Mouse (Mus musculus) liver, adult 2 months (tissue): ENCODE measurements around the gene Avpr1b. TPM values are rescaled to one million over a fixed set of nuclear protein-coding genes. Genes with fewer than 3 reads are reported as not detected.

Experiments used
- DNase-seq: peaks from one replicate; pipeline ENCODE4 v3.0.0-alpha.2; 2011; ENCODE audit warnings: low read depth, low spot score; ENCODE audit errors: extremely low read depth
- H3K27ac ChIP-seq: fragments of 200-500 bp; replicated peaks from 2 replicates; pipeline ENCODE4 v1.5.1; 2012; ENCODE audit warnings: low read depth, mild to moderate bottlenecking, control low read depth, inconsistent platforms, low read length; ENCODE audit not compliant: insufficient read depth
- H3K27me3 ChIP-seq: fragments of 200-500 bp; 2 replicates; pipeline ENCODE4 v1.6.1; 2012; ENCODE audit warnings: mild to moderate bottlenecking, moderate library complexity, low read length, inconsistent platforms; ENCODE audit not compliant: control insufficient read depth, insufficient read depth
- H3K36me3 ChIP-seq: fragments of 200-500 bp; 2 replicates; pipeline ENCODE4 v1.6.1; 2012; ENCODE audit warnings: low read length, inconsistent platforms; ENCODE audit not compliant: control insufficient read depth, insufficient read depth
- H3K4me1 ChIP-seq: fragments of 200-500 bp; 2 replicates; pipeline ENCODE4 v1.6.1; 2011; ENCODE audit warnings: low read length; ENCODE audit not compliant: control insufficient read depth, insufficient read depth
- H3K4me3 ChIP-seq: fragments of 200-500 bp; 2 replicates; pipeline ENCODE4 v1.5.1; 2011; ENCODE audit warnings: low read depth, mild to moderate bottlenecking, control low read depth, low read length, moderate library complexity; ENCODE audit not compliant: insufficient read depth
- H3K79me2 ChIP-seq: fragments of 200-500 bp; 2 replicates; pipeline ENCODE4 v1.6.1; 2012; ENCODE audit warnings: inconsistent platforms, mild to moderate bottlenecking, low read length, moderate library complexity; ENCODE audit not compliant: control insufficient read depth, insufficient read depth
- H3K9ac ChIP-seq: fragments of 200-500 bp; 2 replicates; pipeline ENCODE4 v1.6.1; 2012; ENCODE audit warnings: low read depth, mild to moderate bottlenecking, control low read depth, inconsistent platforms, low read length
- CTCF ChIP-seq: fragments of 200-500 bp; IDR thresholded peaks from 2 replicates; pipeline ENCODE4 v1.5.1; 2011; ENCODE audit warnings: low read depth, low read length, control low read depth
- POLR2A ChIP-seq: fragments of 200-500 bp; IDR thresholded peaks from 2 replicates; pipeline ENCODE4 v1.6.1; 2011; ENCODE audit warnings: low read length, control low read depth; ENCODE audit not compliant: insufficient read depth; ENCODE audit errors: extremely low read depth
- WGBS: fragments of 180-500 bp; shearing (Covaris S2); methylation state at CpG from one replicate; pipeline ENCODE4 v1.1.7; 2018; 5-methylcytosine and 5-hydroxymethylcytosine counted together
- polyA plus RNA-seq: library from polyadenylated mRNA; depleted of rRNA; stranded (reverse); fragments of >200 nt; gene quantifications from 2 replicates; pipeline ENCODE4 v1.2.3, GENCODE M21; 2012
- total RNA-seq: library from RNA; depleted of rRNA; stranded (reverse); fragments of >200 nt; gene quantifications from 2 replicates; pipeline ENCODE4 v1.2.3, GENCODE M21; 2014

The Avpr1b gene
- total and polyA plus RNA-seq, 2 experiments = not detected

GRCm38 (mm10) chr1:131641565-131641964, 42.5 kb downstream of the Avpr1b start:
- H3K9ac ChIP-seq = no peak overlapping the region
- no peak overlapping the region for H3K27ac ChIP-seq
- H3K4me1 ChIP-seq = 0 out of 2 replicates have a peak, but pooled peaks cover 2% of the 10 kb centered on the region
- DNase-seq = no peak
- TF ChIP-seq POLR2A = no peak
- no peak for TF ChIP-seq CTCF
- no peak overlapping the region for H3K4me3 ChIP-seq
- H3K27me3 ChIP-seq = no peaks in the 10 kb centered on the region
- no peaks in the 10 kb centered on the region for H3K36me3 ChIP-seq
- H3K79me2 ChIP-seq = no peaks in the 10 kb centered on the region
- 96% methylated on average over 13 of the region's 13 CpGs for WGBS

- Histone ChIP-seq H3K27me3 (no peaks in the 10 kb centered on the region), H3K4me3 (no peak overlapping the region), H3K4me1 (0 out of 2 replicates have a peak, but pooled peaks cover 2% of the 10 kb centered on the region), H3K27ac (no peak overlapping the region), H3K9ac (no peak overlapping the region), H3K79me2 (no peaks in the 10 kb centered on the region), H3K36me3 (no peaks in the 10 kb centered on the region)
- WGBS = 86% methylated on average over 2 of the region's 2 CpGs
- no peak for DNase-seq
- TF ChIP-seq CTCF (no peak), POLR2A (no peak)
These were observed 43.2 kb downstream of the Avpr1b start for GRCm38 (mm10) chr1:131642251-131642650.

- no peaks in the 10 kb centered on the region for H3K27me3 ChIP-seq
- H3K9ac ChIP-seq = no peak overlapping the region
- no peaks in the 10 kb centered on the region for H3K36me3 ChIP-seq
- H3K4me1 ChIP-seq = no peaks in the 10 kb centered on the region
- no peak overlapping the region for H3K27ac ChIP-seq
- 72% methylated on average over 12 of the region's 12 CpGs for WGBS
- TF ChIP-seq POLR2A (no peak), CTCF (no peak)
- DNase-seq = no peak
- no peaks in the 10 kb centered on the region for H3K79me2 ChIP-seq
- no peak overlapping the region for H3K4me3 ChIP-seq
These were observed 53.8 kb downstream of the Avpr1b start for GRCm38 (mm10) chr1:131652670-131653443.

- no peak overlapping the region for H3K4me3 ChIP-seq
- H3K79me2 ChIP-seq = no peaks in the 10 kb centered on the region
- no peak overlapping the region for H3K9ac ChIP-seq
- DNase-seq = no peak
- H3K27ac ChIP-seq = no peak overlapping the region
- TF ChIP-seq CTCF = no peak
- no peak for TF ChIP-seq POLR2A
- no peaks in the 10 kb centered on the region for H3K36me3 ChIP-seq
- WGBS = 80% methylated on average over 6 of the region's 6 CpGs
- H3K27me3 ChIP-seq = no peaks in the 10 kb centered on the region
- no peaks in the 10 kb centered on the region for H3K4me1 ChIP-seq
These were observed 56.6 kb downstream of the Avpr1b start for GRCm38 (mm10) chr1:131655601-131656000.

- WGBS = 0% methylated on average over 11 of the region's 11 CpGs
- no peaks in the 10 kb centered on the region for H3K4me1 ChIP-seq
- H3K27ac ChIP-seq = no peak overlapping the region
- no peaks in the 10 kb centered on the region for H3K36me3 ChIP-seq
- H3K27me3 ChIP-seq = no peaks in the 10 kb centered on the region
- peak; percentile 77 for DNase-seq
- no peak for TF ChIP-seq POLR2A
- TF ChIP-seq CTCF = peak; percentile 96
- H3K9ac ChIP-seq = no peak overlapping the region
- no peak overlapping the region for H3K4me3 ChIP-seq
- no peaks in the 10 kb centered on the region for H3K79me2 ChIP-seq
These were observed 58.9 kb downstream of the Avpr1b start for GRCm38 (mm10) chr1:131657945-131658354.

- Histone ChIP-seq H3K27ac (no peak overlapping the region), H3K9ac (no peak overlapping the region), H3K36me3 (no peaks in the 10 kb centered on the region), H3K79me2 (no peaks in the 10 kb centered on the region), H3K4me3 (no peak overlapping the region), H3K27me3 (no peaks in the 10 kb centered on the region), H3K4me1 (no peaks in the 10 kb centered on the region)
- TF ChIP-seq CTCF = no peak
- TF ChIP-seq POLR2A = no peak
- 82% methylated on average over 5 of the region's 5 CpGs for WGBS
- no peak for DNase-seq
These were observed 60.6 kb downstream of the Avpr1b start for GRCm38 (mm10) chr1:131659512-131660085.
